Mouse (Mus musculus): Measurements from ENCODE around the gene Fh1.

Fh1 gene

GRCm38 (mm10) chr1:175623656-175624055 lies 1.8 kb downstream of the Fh1 start:
- no peak for DNase-seq (ENCODE audit: low read depth, low spot score)

- no peak for DNase-seq (ENCODE audit: low read depth, low spot score)
Measured at GRCm38 (mm10) chr1:175619814-175620431, 5.5 kb downstream of the Fh1 start, which contains the start of gene Kmo. Gene Kmo, plus strand, starts transcription at chr1:175620381.

- no peak for DNase-seq (ENCODE audit: low read depth, low spot score)
Measured at GRCm38 (mm10) chr1:175614992-175615391, 10.4 kb downstream of the Fh1 start.

- no peak for DNase-seq (ENCODE audit: low read depth, low spot score)
Measured at GRCm38 (mm10) chr1:175608708-175609107, 16.7 kb downstream of the Fh1 start.

GRCm38 (mm10) chr1:175607838-175608585 lies 17.4 kb downstream of the Fh1 start:
- no peak for DNase-seq (ENCODE audit: low read depth, low spot score)

GRCm38 (mm10) chr1:175607308-175607707 lies 18.1 kb downstream of the Fh1 start:
- no peak for DNase-seq (ENCODE audit: low read depth, low spot score)

GRCm38 (mm10) chr1:175603390-175603789 lies 22.0 kb downstream of the Fh1 start:
- no peak for DNase-seq (ENCODE audit: low read depth, low spot score)

GRCm38 (mm10) chr1:175602231-175602630 lies 23.2 kb downstream of the Fh1 start:
- no peak for DNase-seq (ENCODE audit: low read depth, low spot score)

- DNase-seq (ENCODE audit: low read depth, low spot score) = no peak
Measured at GRCm38 (mm10) chr1:175592832-175593231, 32.6 kb downstream of the Fh1 start.

GRCm38 (mm10) chr1:175586656-175587055 lies 38.8 kb downstream of the Fh1 start:
- no peak for DNase-seq (ENCODE audit: low read depth, low spot score)

GRCm38 (mm10) chr1:175585267-175585666 lies 40.2 kb downstream of the Fh1 start:
- no peak for DNase-seq (ENCODE audit: low read depth, low spot score)

GRCm38 (mm10) chr1:175582799-175583198 lies 42.6 kb downstream of the Fh1 start:
- no peak for DNase-seq (ENCODE audit: low read depth, low spot score)

- DNase-seq (ENCODE audit: low read depth, low spot score) = no peak
Measured at GRCm38 (mm10) chr1:175580346-175580745, 45.1 kb downstream of the Fh1 start.

GRCm38 (mm10) chr1:175579598-175580235 lies 45.7 kb downstream of the Fh1 start:
- DNase-seq (ENCODE audit: low read depth, low spot score) = no peak

GRCm38 (mm10) chr1:175578425-175579096 lies 46.9 kb downstream of the Fh1 start:
- no peak for DNase-seq (ENCODE audit: low read depth, low spot score)

GRCm38 (mm10) chr1:175574129-175574528 lies 51.3 kb downstream of the Fh1 start:
- no peak for DNase-seq (ENCODE audit: low read depth, low spot score)

GRCm38 (mm10) chr1:175565579-175566103 lies 59.8 kb downstream of the Fh1 start:
- DNase-seq (ENCODE audit: low read depth, low spot score) = no peak

- DNase-seq (ENCODE audit: low read depth, low spot score) = no peak
Measured at GRCm38 (mm10) chr1:175564321-175564720, 61.1 kb downstream of the Fh1 start.

- DNase-seq (ENCODE audit: low read depth, low spot score) = no peak
Measured at GRCm38 (mm10) chr1:175562379-175562778, 63.1 kb downstream of the Fh1 start.

- DNase-seq (ENCODE audit: low read depth, low spot score) = no peak
Measured at GRCm38 (mm10) chr1:175561806-175562205, 63.6 kb downstream of the Fh1 start.

GRCm38 (mm10) chr1:175554641-175555040 lies 70.8 kb downstream of the Fh1 start:
- DNase-seq (ENCODE audit: low read depth, low spot score) = no peak

GRCm38 (mm10) chr1:175552474-175552873 lies 73.0 kb downstream of the Fh1 start:
- DNase-seq (ENCODE audit: low read depth, low spot score) = no peak

Data from c-Kit-negative CD71-positive TER-119-positive erythroid progenitor cells, embryonic 14.5 days (primary cell).